Mouse (Mus musculus) heart, embryonic 11.5 days (tissue): Measurements from ENCODE around the gene Scarb1. TPM values are rescaled to one million over a fixed set of nuclear protein-coding genes. Genes with fewer than 3 reads are reported as not detected.

Experiments
- ATAC-seq: fragments of 200-750 bp; cut with Nextera tagmentation; replicated peaks from 2 replicates; pipeline ENCODE4 v1.8.0; 2017; ENCODE audit warnings: moderate library complexity; ENCODE audit not compliant: insufficient number of reproducible peaks, low FRiP score, low TSS enrichment
- H3K27ac ChIP-seq: fragments of 300-500 bp; sonication (generic); 2 replicates; pipeline ENCODE4 v1.5.1; 2014; ENCODE audit warnings: mild to moderate bottlenecking, low read depth, low read length
- H3K27me3 ChIP-seq: fragments of 300-500 bp; sonication (generic); 2 replicates; pipeline ENCODE4 v1.6.1; 2014; ENCODE audit warnings: mild to moderate bottlenecking, low read length, mixed read lengths; ENCODE audit not compliant: control insufficient read depth, insufficient read depth
- H3K36me3 ChIP-seq: fragments of 300-500 bp; sonication (generic); 2 replicates; pipeline ENCODE4 v1.6.1; 2014; ENCODE audit warnings: mild to moderate bottlenecking, low read length, moderate library complexity, mixed read lengths; ENCODE audit not compliant: control insufficient read depth, insufficient read depth
- H3K4me1 ChIP-seq: fragments of 300-500 bp; sonication (generic); 2 replicates; pipeline ENCODE4 v1.6.1; 2014; ENCODE audit warnings: low read length; ENCODE audit not compliant: control insufficient read depth, insufficient read depth
- H3K4me2 ChIP-seq: fragments of 300-500 bp; sonication (generic); 2 replicates; pipeline ENCODE4 v1.6.1; 2014; ENCODE audit warnings: mild to moderate bottlenecking, moderate library complexity
- H3K4me3 ChIP-seq: fragments of 300-500 bp; sonication (generic); 2 replicates; pipeline ENCODE4 v1.5.1; 2014; ENCODE audit warnings: low read depth, low read length
- H3K9ac ChIP-seq: fragments of 300-500 bp; sonication (generic); 2 replicates; pipeline ENCODE4 v1.6.1; 2014; ENCODE audit warnings: mild to moderate bottlenecking, low read depth, low read length, moderate library complexity
- H3K9me3 ChIP-seq: fragments of 300-500 bp; sonication (generic); replicated peaks from 2 replicates; pipeline ENCODE4 v1.6.1; 2016; ENCODE audit warnings: low read length; ENCODE audit not compliant: control insufficient read depth
- WGBS: fragments of 180-500 bp; shearing (Covaris S2); extraction: QIAGEN DNeasy Blood & Tissue Kit; methylation state at CpG from one replicate; pipeline ENCODE4 v1.1.7; 2014; ENCODE audit not compliant: insufficient replicate concordance; 5-methylcytosine and 5-hydroxymethylcytosine counted together
- polyA plus RNA-seq: library from polyadenylated mRNA; unstranded; fragments of >200 nt; fragmentation: Nextera tagmentation; extraction: Ambion mirVana; gene quantifications from 2 replicates; pipeline ENCODE4 v1.2.1, GENCODE M21; 2014

The Scarb1 gene
- polyA plus RNA-seq, 1 experiment from 2014 or later: 57.1 TPM

DNA sequence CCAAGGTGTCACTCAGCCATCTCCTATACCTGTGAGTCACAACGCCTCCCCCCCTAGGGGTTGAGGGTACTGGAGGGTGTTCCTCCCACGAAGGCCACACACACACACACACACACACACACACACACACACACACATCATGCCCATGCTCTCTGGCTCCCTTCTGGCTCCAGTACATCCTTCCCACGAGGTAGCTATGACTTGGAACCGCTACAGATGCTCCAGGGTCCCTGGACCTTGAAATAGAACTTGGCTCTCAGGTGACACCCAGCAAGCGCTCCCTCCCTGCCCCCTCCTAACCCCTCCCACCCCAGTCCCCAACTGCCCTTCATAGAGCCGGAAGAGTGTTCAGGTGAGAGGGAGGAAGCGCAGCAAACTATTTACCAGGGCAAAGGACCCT lies 14.8 kb upstream of the Scarb1 start:
- Histone ChIP-seq H3K9ac (no peak overlapping the region), H3K9me3 (no peaks in the 10 kb centered on the region), H3K27me3 (no peaks in the 10 kb centered on the region), H3K27ac (no peak overlapping the region), H3K4me1 (no peaks in the 10 kb centered on the region), H3K36me3 (no peaks in the 10 kb centered on the region), H3K4me2 (no peak overlapping the region), H3K4me3 (no peak overlapping the region)
- ATAC-seq: no peak
- 31% methylated on average over 7 of the region's 7 CpGs for WGBS

DNA sequence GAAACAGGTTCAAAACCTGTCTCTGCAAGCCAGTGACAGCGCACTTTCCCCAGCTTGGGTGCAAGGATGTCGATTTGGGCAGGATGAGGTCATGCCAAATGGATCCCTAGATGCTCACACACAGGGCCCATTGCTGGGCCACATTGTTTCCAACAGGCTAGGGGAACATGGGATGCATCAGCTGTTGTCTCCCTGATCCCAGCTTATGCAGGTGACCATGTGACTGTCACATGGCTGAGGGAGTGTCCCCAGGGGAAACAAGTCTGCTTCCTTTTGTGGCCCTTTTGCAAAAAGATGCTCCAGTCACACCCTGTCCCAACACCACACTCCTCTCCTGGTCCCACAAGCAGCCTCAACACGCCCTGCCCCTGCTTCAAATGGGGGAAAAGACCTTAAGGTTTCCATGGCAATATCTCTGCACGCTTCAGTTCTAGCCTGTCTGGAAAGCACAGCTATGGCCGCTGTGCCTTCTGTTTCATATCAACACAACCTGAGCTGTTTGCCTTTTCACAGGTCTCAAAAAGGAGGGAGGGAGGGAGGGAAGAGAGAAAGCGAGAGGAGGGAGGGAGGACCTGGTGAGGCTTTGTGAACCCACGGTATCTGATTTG lies 14.1 kb upstream of the Scarb1 start:
- H3K9ac ChIP-seq: no peak overlapping the region
- H3K36me3 ChIP-seq: no peaks in the 10 kb centered on the region
- H3K27me3 ChIP-seq: no peaks in the 10 kb centered on the region
- H3K4me2 ChIP-seq: no peak overlapping the region
- H3K27ac ChIP-seq: no peak overlapping the region
- ATAC-seq: no peak
- H3K4me1 ChIP-seq: no peaks in the 10 kb centered on the region
- no peak overlapping the region for H3K4me3 ChIP-seq
- no peaks in the 10 kb centered on the region for H3K9me3 ChIP-seq
- WGBS: 45% methylated on average over 7 of the region's 7 CpGs

DNA sequence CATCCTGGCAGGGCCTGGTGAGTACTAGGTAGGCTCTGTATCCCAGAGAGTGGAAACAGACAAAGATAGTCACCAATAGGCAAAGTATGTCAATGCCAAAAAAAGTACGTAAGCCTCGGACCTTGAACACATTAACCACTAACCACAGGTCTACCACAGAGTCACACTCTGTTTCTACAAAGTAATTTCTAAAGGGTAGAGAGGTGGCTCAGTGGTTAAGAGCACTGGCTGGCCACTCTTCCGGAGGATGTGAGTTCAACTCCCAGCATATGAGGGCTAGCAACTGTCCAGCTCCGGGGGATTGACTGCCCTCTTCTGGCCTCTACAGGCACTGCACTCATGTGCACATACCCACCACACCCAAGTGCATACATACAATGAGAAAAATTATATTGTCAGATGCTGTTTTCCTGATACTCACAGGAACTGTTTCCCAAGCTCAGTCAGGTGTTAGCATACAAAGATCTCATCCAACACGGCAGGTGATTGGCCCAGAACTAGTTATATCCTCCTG lies 11.9 kb upstream of the Scarb1 start:
- Histone ChIP-seq H3K9ac (no peak overlapping the region), H3K4me2 (no peak overlapping the region), H3K4me1 (no peaks in the 10 kb centered on the region), H3K36me3 (no peaks in the 10 kb centered on the region), H3K27me3 (no peaks in the 10 kb centered on the region), H3K9me3 (no peaks in the 10 kb centered on the region), H3K4me3 (no peak overlapping the region), H3K27ac (no peak overlapping the region)
- 91% methylated on average over 5 of the region's 5 CpGs for WGBS
- no peak for ATAC-seq

DNA sequence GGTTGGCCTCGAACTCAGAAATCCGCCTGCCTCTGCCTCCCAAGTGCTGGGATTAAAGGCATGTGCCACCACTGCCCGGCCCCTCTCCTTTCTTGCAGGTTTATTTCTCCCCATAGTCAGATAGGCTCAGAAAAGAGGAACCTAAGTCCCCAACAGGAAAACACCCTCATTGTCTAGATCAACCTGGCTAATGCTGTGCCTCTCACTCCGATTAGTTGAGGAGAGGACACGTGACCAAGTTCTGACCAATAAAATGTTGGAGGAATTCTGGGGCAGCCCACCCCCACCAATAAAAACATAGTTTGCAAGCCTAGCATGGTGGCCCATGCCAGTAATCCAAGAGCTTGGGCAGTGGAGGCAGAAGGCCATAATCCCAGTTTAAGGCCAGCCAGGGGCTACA lies 11.0 kb upstream of the Scarb1 start:
- H3K4me2 ChIP-seq: no peak overlapping the region
- 87% methylated on average over 5 of the region's 5 CpGs for WGBS
- no peaks in the 10 kb centered on the region for H3K36me3 ChIP-seq
- ATAC-seq: no peak
- H3K9ac ChIP-seq: no peak overlapping the region
- no peaks in the 10 kb centered on the region for H3K9me3 ChIP-seq
- no peak overlapping the region for H3K27ac ChIP-seq
- H3K27me3 ChIP-seq: no peaks in the 10 kb centered on the region
- H3K4me1 ChIP-seq: no peaks in the 10 kb centered on the region
- H3K4me3 ChIP-seq: no peak overlapping the region

DNA sequence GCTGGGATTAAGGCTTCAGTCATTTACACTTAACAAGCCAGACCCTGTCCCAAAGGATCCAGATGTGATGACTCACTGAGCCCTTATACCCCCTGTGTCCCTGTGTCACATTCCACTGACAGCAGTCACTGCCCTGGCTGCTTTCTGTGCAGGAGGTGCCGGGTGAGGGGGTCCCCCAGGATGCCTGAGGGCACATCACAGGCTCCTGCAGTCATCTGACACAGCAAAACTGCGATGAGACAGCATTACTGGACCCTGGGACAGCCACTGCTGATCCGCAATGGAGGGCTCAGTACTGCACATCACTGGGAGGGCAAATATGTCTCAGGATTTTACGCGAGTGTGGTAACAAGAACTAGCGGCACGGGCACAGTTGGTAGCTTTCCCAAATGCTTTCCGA lies 10.2 kb upstream of the Scarb1 start:
- Histone ChIP-seq H3K27ac (no peak overlapping the region), H3K4me2 (no peak overlapping the region), H3K4me3 (no peak overlapping the region), H3K36me3 (no peaks in the 10 kb centered on the region), H3K27me3 (no peaks in the 10 kb centered on the region), H3K9ac (no peak overlapping the region), H3K9me3 (no peaks in the 10 kb centered on the region), H3K4me1 (no peaks in the 10 kb centered on the region)
- no peak for ATAC-seq
- WGBS: 64% methylated on average over 8 of the region's 8 CpGs

DNA sequence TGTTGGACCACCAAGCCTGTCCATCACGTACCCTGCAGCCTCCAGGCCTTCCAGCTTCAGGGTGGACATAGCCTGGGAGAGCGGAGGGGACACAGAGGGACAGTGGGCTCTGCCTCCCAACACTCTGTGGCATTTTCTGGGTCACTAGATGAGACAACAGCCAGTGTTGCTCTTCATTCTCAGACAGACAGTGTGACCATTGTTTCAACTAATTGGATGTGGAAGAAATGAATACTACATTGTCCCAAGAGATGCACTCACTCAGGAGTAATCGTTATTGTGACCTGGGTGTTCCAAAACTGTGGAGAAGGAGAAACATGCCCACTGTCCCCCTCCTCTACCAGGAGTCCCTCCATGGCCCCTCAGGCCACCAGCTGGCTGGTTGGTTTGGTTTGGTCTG lies 8.5 kb upstream of the Scarb1 start:
- ATAC-seq: no peak
- H3K27me3 ChIP-seq: no peaks in the 10 kb centered on the region
- H3K9me3 ChIP-seq: no peaks in the 10 kb centered on the region
- no peak overlapping the region for H3K4me3 ChIP-seq
- no peak overlapping the region for H3K27ac ChIP-seq
- no peak overlapping the region for H3K9ac ChIP-seq
- 75% methylated on average over 3 of the region's 3 CpGs for WGBS
- H3K36me3 ChIP-seq: no peaks in the 10 kb centered on the region
- H3K4me1 ChIP-seq: no peaks in the 10 kb centered on the region
- H3K4me2 ChIP-seq: no peak overlapping the region

DNA sequence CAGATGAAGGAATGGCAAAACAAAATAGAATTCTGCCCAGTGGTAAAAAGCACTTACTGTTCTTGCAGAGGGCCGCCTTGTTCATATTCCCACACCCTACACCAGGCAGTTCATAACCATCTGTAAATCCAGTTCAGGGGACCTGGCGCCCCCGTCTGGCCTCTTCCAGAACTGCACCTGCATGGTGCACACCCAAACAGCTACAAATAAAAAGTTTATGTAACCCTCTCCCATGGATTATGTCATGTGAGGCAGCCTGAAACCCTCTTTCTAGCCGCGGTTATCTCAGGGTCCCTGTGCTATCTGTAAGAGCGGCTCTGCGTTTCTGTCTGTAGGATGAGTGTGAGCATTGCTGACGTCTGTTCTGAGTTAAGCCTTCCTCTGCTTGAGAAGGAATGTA lies 7.6 kb upstream of the Scarb1 start:
- H3K4me1 ChIP-seq: no peaks in the 10 kb centered on the region
- no peak overlapping the region for H3K4me3 ChIP-seq
- no peaks in the 10 kb centered on the region for H3K36me3 ChIP-seq
- no peaks in the 10 kb centered on the region for H3K9me3 ChIP-seq
- WGBS: 18% methylated on average over 8 of the region's 8 CpGs
- no peak overlapping the region for H3K4me2 ChIP-seq
- H3K27ac ChIP-seq: no peak overlapping the region
- H3K27me3 ChIP-seq: no peaks in the 10 kb centered on the region
- ATAC-seq: no peak
- no peak overlapping the region for H3K9ac ChIP-seq

DNA sequence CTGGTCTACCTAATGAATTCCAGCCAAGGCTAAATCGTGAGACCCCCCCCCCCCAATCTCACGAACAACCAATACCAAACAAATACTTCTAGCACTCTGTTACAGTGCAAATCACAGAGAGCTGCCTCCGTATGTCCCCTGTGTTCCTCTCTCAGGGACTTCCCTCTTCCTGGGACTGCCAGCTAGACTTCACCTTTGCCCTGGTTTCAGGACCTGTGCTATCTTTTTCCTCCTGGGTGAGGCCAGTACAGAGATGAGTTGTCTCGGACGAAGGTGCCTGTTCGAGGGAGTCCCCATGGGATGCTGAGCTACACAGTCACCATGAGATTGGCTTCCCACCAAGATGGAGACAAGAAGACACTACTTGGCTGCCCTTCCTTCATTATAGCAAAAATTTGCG lies 7.2 kb upstream of the Scarb1 start:
- 63% methylated on average over 7 of the region's 7 CpGs for WGBS
- H3K9me3 ChIP-seq: no peaks in the 10 kb centered on the region
- H3K4me1 ChIP-seq: no peaks in the 10 kb centered on the region
- H3K4me3 ChIP-seq: no peak overlapping the region
- no peak overlapping the region for H3K27ac ChIP-seq
- no peak overlapping the region for H3K9ac ChIP-seq
- ATAC-seq: no peak
- no peak overlapping the region for H3K4me2 ChIP-seq
- H3K36me3 ChIP-seq: no peaks in the 10 kb centered on the region
- H3K27me3 ChIP-seq: no peaks in the 10 kb centered on the region

DNA sequence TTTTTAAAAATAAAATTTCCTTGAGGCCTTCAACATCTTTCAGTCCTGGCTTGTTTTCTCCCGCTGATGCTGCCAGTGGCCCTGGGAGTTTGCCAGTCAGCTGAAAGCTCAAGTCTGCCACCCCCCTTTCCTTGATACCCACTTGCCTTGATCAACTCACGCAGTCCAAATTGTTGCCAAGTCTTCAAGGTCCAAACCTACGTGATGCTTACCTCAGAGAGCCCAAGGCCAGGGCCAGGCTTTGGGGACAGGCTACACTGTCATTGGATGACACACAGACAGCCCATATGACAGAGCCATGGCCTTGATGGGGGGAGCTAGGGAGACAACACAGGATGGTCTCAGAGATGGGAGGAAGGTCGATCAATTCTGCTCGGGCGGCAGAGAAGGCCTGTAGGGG lies 3.4 kb upstream of the Scarb1 start:
- Histone ChIP-seq H3K9me3 (no peaks in the 10 kb centered on the region), H3K27ac (no peak overlapping the region), H3K4me3 (no peak overlapping the region), H3K36me3 (no peaks in the 10 kb centered on the region), H3K4me1 (peaks cover 16% of the 10 kb centered on the region), H3K9ac (no peak overlapping the region), H3K4me2 (no peak overlapping the region), H3K27me3 (no peaks in the 10 kb centered on the region)
- WGBS: 89% methylated on average over 6 of the region's 6 CpGs
- ATAC-seq: no peak
